ENCODE assay signal across 25 mouse cellular contexts in the genomic region with DNA sequence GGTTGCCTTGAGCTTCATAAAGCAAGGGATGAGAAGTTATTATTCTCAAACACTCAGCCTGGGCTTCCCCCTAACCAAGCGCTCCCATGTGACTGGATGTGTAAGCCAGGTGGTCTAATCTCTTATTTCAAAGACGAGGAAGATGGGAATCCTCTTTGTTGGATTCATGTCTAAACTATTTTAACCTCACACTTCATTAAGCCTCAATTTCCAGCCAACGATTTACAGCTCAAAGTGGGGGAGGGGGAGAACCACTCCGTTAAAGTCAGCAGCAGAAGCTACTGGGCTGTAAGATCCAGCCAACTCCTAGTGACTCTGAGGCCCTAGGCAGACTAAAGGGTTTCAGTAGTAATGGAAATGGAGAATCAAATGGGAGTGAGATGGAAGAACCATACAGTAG. TPM values are rescaled to one million over a fixed set of nuclear protein-coding genes. Genes with fewer than 3 reads are reported as not detected.
DNase-seq lines count a peak whose midpoint lies in the region; ATAC-seq and TF ChIP-seq lines count a peak whose summit lies in the region.
"Had no signal": no experiment of that assay in that cellular context is flagged by ENCODE, and none has a peak within 500 bp of the region (broad histone marks: within the 10 kb centered on the region; RNA-seq: fewer than 3 reads in every experiment).

No protein-coding gene starts in this region.

- WGBS in kidney, embryonic 15.5 days, result 36% methylated on average over 4 of the region's 4 CpGs
- WGBS in lung, embryonic 15.5 days, result 35% methylated on average over 4 of the region's 4 CpGs

- peaks cover 28% of the 10 kb centered on the region for H3K4me1 ChIP-seq in kidney, embryonic 15.5 days
- H3K4me1 ChIP-seq in lung, embryonic 15.5 days, result peaks cover 64% of the 10 kb centered on the region

- H3K27ac ChIP-seq in gastrocnemius, adult 2 months, result peak overlapping the region; percentile 38; the same call in 1 of the 2 replicates
- peak overlapping the region; percentile 45; the same call in 1 of the 2 replicates for H3K27ac ChIP-seq in kidney, embryonic 15.5 days
- peak overlapping the region; percentile 18; the same call in 1 of the 2 replicates for H3K27ac ChIP-seq in lung, embryonic 15.5 days
- H3K27ac ChIP-seq: forebrain, embryonic 10.5 days; forebrain, embryonic 13.5 days; heart, embryonic 13.5 days; hindbrain, embryonic 12.5 days; hindbrain, embryonic 15.5 days had no signal

- intact Hi-C loops in gastrocnemius, adult 2 months (cut with DNase I), result loop anchor here (2.0 to 5.0 kb wide), 3 partner anchors 35 to 85 kb away; partner anchors contain the start of gene Adamts9
- intact Hi-C loops in gastrocnemius, postnatal 36 days (cut with DNase I), result no loop called here

- no peaks in the 10 kb centered on the region for H3K27me3 ChIP-seq in kidney, embryonic 15.5 days
- no peaks in the 10 kb centered on the region for H3K27me3 ChIP-seq in lung, embryonic 15.5 days
- H3K27me3 ChIP-seq: forebrain, embryonic 13.5 days; heart, embryonic 13.5 days; hindbrain, embryonic 12.5 days; hindbrain, embryonic 15.5 days had no signal

- no peak for TF ChIP-seq CTCF in gastrocnemius, adult 2 months (IDR thresholded peaks at IDR 0.05)

- H3K4me2 ChIP-seq in kidney, embryonic 15.5 days, result no peak overlapping the region
- no peak overlapping the region for H3K4me2 ChIP-seq in lung, embryonic 15.5 days
- H3K4me2 ChIP-seq: forebrain, embryonic 13.5 days; heart, embryonic 13.5 days; hindbrain, embryonic 12.5 days; hindbrain, embryonic 15.5 days had no signal

- peak; percentile 20; the same call in 1 of the 2 replicates for ATAC-seq in kidney, embryonic 15.5 days (replicated peaks; ENCODE audit: low FRiP score)
- no peak for ATAC-seq in lung, embryonic 15.5 days (ENCODE audit: borderline replicate concordance, extremely low read depth, low FRiP score, low TSS enrichment)
- ATAC-seq: activated CD4-positive, CD25-positive, alpha-beta regulatory T cell, adult 4 months; forebrain, embryonic 13.5 days; forebrain, embryonic 16.5 days had no signal

- H3K4me3 ChIP-seq in gastrocnemius, adult 2 months, result no peak overlapping the region
- H3K4me3 ChIP-seq in kidney, embryonic 15.5 days (replicated peaks), result no peak overlapping the region
- H3K4me3 ChIP-seq in lung, embryonic 15.5 days, result no peak overlapping the region
- H3K4me3 ChIP-seq: forebrain, embryonic 10.5 days; forebrain, embryonic 13.5 days; heart, embryonic 13.5 days; hindbrain, embryonic 12.5 days; hindbrain, embryonic 15.5 days had no signal

- H3K9ac ChIP-seq in kidney, embryonic 15.5 days, result no peak overlapping the region
- no peak overlapping the region for H3K9ac ChIP-seq in lung, embryonic 15.5 days
- H3K9ac ChIP-seq: forebrain, embryonic 13.5 days; heart, embryonic 13.5 days; hindbrain, embryonic 12.5 days; hindbrain, embryonic 15.5 days had no signal

- H3K36me3 ChIP-seq in kidney, embryonic 15.5 days, result peaks cover 75% of the 10 kb centered on the region
- peaks cover 26% of the 10 kb centered on the region for H3K36me3 ChIP-seq in lung, embryonic 15.5 days
- H3K36me3 ChIP-seq: hindbrain, embryonic 12.5 days; hindbrain, embryonic 15.5 days had no signal

- H3K9me3 ChIP-seq in kidney, embryonic 15.5 days (replicated peaks), result no peaks in the 10 kb centered on the region
- H3K9me3 ChIP-seq in lung, embryonic 15.5 days, result no peaks in the 10 kb centered on the region
- H3K9me3 ChIP-seq: forebrain, embryonic 10.5 days; forebrain, embryonic 13.5 days; heart, embryonic 13.5 days; hindbrain, embryonic 12.5 days; hindbrain, embryonic 15.5 days had no signal

- DNase-seq in gastrocnemius, adult 2 months, result no peak
- DNase-seq in gastrocnemius, postnatal 36 days, result no peak
- no peak for DNase-seq in kidney, postnatal 36 days
- DNase-seq in lung, postnatal 25 days (ENCODE audit: low spot score), result no peak
- peak; percentile 30 for DNase-seq in lung, postnatal 36 days
- DNase-seq in lung, postnatal 4 days, result no peak
- DNase-seq: adrenal gland, adult 8-10 months; adrenal gland, postnatal 25 days; cerebellum, adult 18-20 months; cerebellum, adult 9-10 months; cerebellum, postnatal 14 days; gastrocnemius, postnatal 14 days; heart, adult 18-20 months had no signal

RNA-seq across cellular contexts. Expression of gene Gm15737, which starts 2.7 kb away (rescaled TPM):
- under 1 TPM; 0.50 to 0.51 TPM for total RNA-seq in gastrocnemius, adult 2 months (2021)
- total RNA-seq in gastrocnemius, postnatal 36 days (2021), result under 1 TPM; 0.51 to 0.76 TPM
- 0.06 and 0.08 TPM in 2 replicates for polyA plus RNA-seq in kidney, embryonic 15.5 days (2015; fragmentation: Nextera tagmentation; extraction: Ambion mirVana)
- polyA plus RNA-seq in lung, embryonic 15.5 days (2015; fragmentation: Nextera tagmentation; extraction: Ambion mirVana), result 0.06 TPM in 2 replicates
- total RNA-seq: adrenal gland, postnatal 25 days; hematopoietic stem cell, adult 5-6 weeks had no signal
- polyA plus RNA-seq: activated CD4-positive, CD25-positive, alpha-beta regulatory T cell, adult 4 months; brain, embryonic 14.5 days; embryonic facial prominence, embryonic 11.5 days; forebrain, embryonic 13.5 days; forebrain, embryonic 16.5 days; hindbrain, embryonic 12.5 days; hindbrain, embryonic 15.5 days had no signal

RNA-seq across cellular contexts. Expression of gene A730049H05Rik, which starts 55.5 kb away (rescaled TPM):
- total RNA-seq in gastrocnemius, adult 2 months (2021), result under 1 TPM in 1 of 2 experiments, not detected in 1; 0.11 TPM
- under 1 TPM in 1 of 2 experiments, not detected in 1; 0.12 TPM for total RNA-seq in gastrocnemius, postnatal 36 days (2021)
- 1.9 and 2.9 TPM in 2 replicates for polyA plus RNA-seq in kidney, embryonic 15.5 days (2015; fragmentation: Nextera tagmentation; extraction: Ambion mirVana)
- polyA plus RNA-seq in lung, embryonic 15.5 days (2015; fragmentation: Nextera tagmentation; extraction: Ambion mirVana), result 1.2 and 1.4 TPM in 2 replicates
- total RNA-seq: gastrocnemius, postnatal 14 days; heart, adult 18-20 months; hematopoietic stem cell, adult 5-6 weeks had no signal
- polyA plus RNA-seq: activated CD4-positive, CD25-positive, alpha-beta regulatory T cell, adult 4 months had no signal
